Mouse (Mus musculus): ENCODE data around the gene Zfp202. TPM values are rescaled to one million over a fixed set of nuclear protein-coding genes. Genes with fewer than 3 reads are reported as not detected.

Gene Zfp202
- polyA plus RNA-seq, 1 experiment from 2014 or later, result 3.7 TPM

- H3K27me3 ChIP-seq (ENCODE audit: control insufficient read depth, insufficient read depth, low read depth, low read length), result no peaks in the 10 kb centered on the region
- H3K36me3 ChIP-seq (ENCODE audit: control insufficient read depth, insufficient read depth, low read length), result no peaks in the 10 kb centered on the region
- 83% methylated on average over 7 of the region's 7 CpGs for WGBS
- no peak overlapping the region for H3K27ac ChIP-seq (ENCODE audit: low read length)
- H3K9ac ChIP-seq (ENCODE audit: low read length), result no peak overlapping the region
- H3K4me2 ChIP-seq (ENCODE audit: low read depth, low read length), result no peak overlapping the region
- H3K9me3 ChIP-seq (ENCODE audit: control insufficient read depth, low read length), result no peaks in the 10 kb centered on the region; the same call in 1 of the 2 replicates
- no peaks in the 10 kb centered on the region for H3K4me1 ChIP-seq (replicated peaks; ENCODE audit: control insufficient read depth, insufficient read depth, low read length)
- no peak overlapping the region for H3K4me3 ChIP-seq (ENCODE audit: low read length)
- ATAC-seq (ENCODE audit: low read depth), result no peak
Observed at GRCm38 (mm10) chr9:40235220-40235619, 43.1 kb downstream of the Zfp202 start.

GRCm38 (mm10) chr9:40239749-40240148, 47.6 kb downstream of the Zfp202 start:
- no peak overlapping the region for H3K27ac ChIP-seq (ENCODE audit: low read length)
- H3K9ac ChIP-seq (ENCODE audit: low read length), result no peak overlapping the region
- WGBS, result 34% methylated on average over 4 of the region's 4 CpGs
- no peak overlapping the region for H3K4me2 ChIP-seq (ENCODE audit: low read depth, low read length)
- no peaks in the 10 kb centered on the region; the same call in 1 of the 2 replicates for H3K9me3 ChIP-seq (ENCODE audit: control insufficient read depth, low read length)
- ATAC-seq (ENCODE audit: low read depth), result no peak
- H3K4me1 ChIP-seq (replicated peaks; ENCODE audit: control insufficient read depth, insufficient read depth, low read length), result peaks cover 13% of the 10 kb centered on the region
- H3K4me3 ChIP-seq (ENCODE audit: low read length), result no peak overlapping the region
- H3K36me3 ChIP-seq (ENCODE audit: control insufficient read depth, insufficient read depth, low read length), result no peaks in the 10 kb centered on the region
- H3K27me3 ChIP-seq (ENCODE audit: control insufficient read depth, insufficient read depth, low read depth, low read length), result no peaks in the 10 kb centered on the region; the same call in 1 of the 2 replicates

DNA sequence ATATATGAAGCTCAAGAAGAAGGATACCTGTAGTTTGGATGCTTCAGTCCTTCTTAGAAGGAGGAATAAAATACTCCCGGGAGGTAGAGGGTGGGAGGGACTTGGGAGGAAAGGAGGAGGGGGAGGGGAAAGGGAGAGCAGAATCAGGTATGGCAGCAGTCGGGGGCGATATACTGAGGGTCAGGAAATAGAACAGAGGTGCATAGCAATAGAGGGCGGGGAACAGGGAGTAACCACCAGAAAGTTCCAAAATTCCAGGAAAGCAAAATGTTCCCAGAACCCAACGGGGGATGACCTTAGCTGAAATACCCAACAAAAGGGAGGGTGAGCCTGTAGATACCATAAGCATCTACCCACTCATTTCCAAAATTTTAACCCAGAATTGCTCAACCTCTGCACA, 48.2 kb downstream of the Zfp202 start:
- no peaks in the 10 kb centered on the region for H3K36me3 ChIP-seq (ENCODE audit: control insufficient read depth, insufficient read depth, low read length)
- no peak for ATAC-seq (ENCODE audit: low read depth)
- 32% methylated on average over 5 of the region's 5 CpGs for WGBS
- peaks cover 13% of the 10 kb centered on the region for H3K4me1 ChIP-seq (replicated peaks; ENCODE audit: control insufficient read depth, insufficient read depth, low read length)
- H3K27me3 ChIP-seq (ENCODE audit: control insufficient read depth, insufficient read depth, low read depth, low read length), result no peaks in the 10 kb centered on the region; the same call in 1 of the 2 replicates
- H3K9me3 ChIP-seq (ENCODE audit: control insufficient read depth, low read length), result no peaks in the 10 kb centered on the region; the same call in 1 of the 2 replicates
- H3K4me2 ChIP-seq (ENCODE audit: low read depth, low read length), result no peak overlapping the region
- H3K9ac ChIP-seq (ENCODE audit: low read length), result no peak overlapping the region
- H3K4me3 ChIP-seq (ENCODE audit: low read length), result no peak overlapping the region
- H3K27ac ChIP-seq (ENCODE audit: low read length), result no peak overlapping the region

DNA sequence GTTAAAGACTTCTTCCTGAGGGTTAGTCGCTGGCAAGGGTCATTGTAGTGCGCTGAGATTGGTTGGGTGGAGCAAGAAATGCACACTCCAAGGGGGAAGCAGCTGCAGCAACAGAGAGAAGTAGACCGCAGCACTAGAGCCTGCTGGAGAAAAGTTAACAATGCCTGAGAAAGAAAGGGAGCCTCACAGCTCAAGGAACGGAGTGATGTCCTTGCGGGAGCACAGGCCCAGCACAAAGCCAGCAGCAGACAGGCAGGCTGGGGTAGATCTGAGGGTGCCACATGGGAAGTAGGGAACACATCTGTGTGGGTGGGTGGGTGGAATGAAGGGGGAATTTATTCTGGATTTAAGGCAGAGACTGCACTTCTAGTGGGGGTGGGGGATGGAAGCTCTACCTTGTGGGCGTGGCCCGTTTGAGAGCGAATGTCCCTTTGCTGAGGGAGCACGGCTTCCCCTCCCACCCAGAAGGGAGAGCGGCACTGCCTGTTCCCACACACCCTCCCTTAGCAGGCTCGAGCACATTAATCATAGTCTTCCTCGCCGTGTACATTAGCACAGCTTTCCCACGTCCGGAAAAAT, 49.2 kb downstream of the Zfp202 start:
- Histone ChIP-seq H3K36me3 (ENCODE audit: control insufficient read depth, insufficient read depth, low read length) (no peaks in the 10 kb centered on the region), H3K4me1 (replicated peaks; ENCODE audit: control insufficient read depth, insufficient read depth, low read length) (peaks cover 13% of the 10 kb centered on the region), H3K27ac (ENCODE audit: low read length) (no peak overlapping the region), H3K4me2 (ENCODE audit: low read depth, low read length) (peak overlapping the region; percentile 75), H3K27me3 (ENCODE audit: control insufficient read depth, insufficient read depth, low read depth, low read length) (no peaks in the 10 kb centered on the region; the same call in 1 of the 2 replicates), H3K9me3 (ENCODE audit: control insufficient read depth, low read length) (no peaks in the 10 kb centered on the region; the same call in 1 of the 2 replicates), H3K4me3 (ENCODE audit: low read length) (peak overlapping the region; percentile 50), H3K9ac (ENCODE audit: low read length) (peak overlapping the region; percentile 61)
- WGBS, result 1% methylated on average over 15 of the region's 15 CpGs
- ATAC-seq (ENCODE audit: low read depth), result peak; percentile 85

DNA sequence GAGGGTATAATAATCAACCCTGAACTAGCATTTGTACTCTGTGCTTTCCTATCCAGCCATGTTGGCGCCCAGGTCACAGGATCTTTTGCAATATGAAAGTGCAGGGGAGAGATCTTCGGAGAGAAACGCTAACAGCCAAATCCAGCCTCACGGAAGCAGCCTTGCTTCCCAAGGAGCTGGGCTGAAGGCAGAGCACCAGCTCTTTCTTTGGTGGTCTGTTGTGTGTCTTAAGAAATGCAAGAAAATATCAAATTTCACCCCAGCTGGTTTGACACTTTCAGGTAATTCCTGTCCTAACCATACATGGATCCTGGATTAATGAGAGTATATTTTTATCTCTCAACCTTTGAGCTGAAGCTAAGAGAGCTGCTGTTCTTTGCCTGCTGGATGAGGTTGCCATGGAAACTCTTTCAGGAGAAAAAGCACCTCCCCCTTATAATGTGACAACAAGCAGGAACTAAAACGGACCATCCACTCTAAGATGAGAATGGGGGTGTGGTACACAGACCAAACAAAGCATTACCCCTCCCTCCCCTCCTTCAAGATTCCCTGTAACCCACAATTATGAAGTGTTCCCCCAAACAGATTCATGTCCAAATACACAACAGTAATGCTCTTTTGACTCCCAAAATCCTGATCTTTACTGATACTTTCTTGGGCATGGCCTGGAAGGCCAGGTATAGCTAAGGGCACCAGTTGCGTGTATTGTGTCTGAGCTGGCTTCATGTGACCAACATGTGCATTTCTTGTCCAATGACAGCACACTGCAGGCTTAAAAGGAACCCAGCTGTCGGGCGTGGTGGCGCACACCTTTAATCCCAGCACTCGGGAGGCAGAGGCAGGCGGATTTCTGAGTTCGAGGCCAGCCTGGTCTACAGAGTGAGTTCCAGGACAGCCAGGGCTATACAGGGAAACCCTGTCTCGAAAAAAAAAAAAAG, 50.1 kb downstream of the Zfp202 start:
- Histone ChIP-seq H3K9me3 (ENCODE audit: control insufficient read depth, low read length) (no peaks in the 10 kb centered on the region; the same call in 1 of the 2 replicates), H3K4me2 (ENCODE audit: low read depth, low read length) (peak overlapping the region; percentile 75), H3K27ac (ENCODE audit: low read length) (peak overlapping the region; percentile 22; the same call in 1 of the 2 replicates), H3K27me3 (ENCODE audit: control insufficient read depth, insufficient read depth, low read depth, low read length) (no peaks in the 10 kb centered on the region; the same call in 1 of the 2 replicates), H3K9ac (ENCODE audit: low read length) (peak overlapping the region; percentile 61), H3K4me1 (replicated peaks; ENCODE audit: control insufficient read depth, insufficient read depth, low read length) (peaks cover 13% of the 10 kb centered on the region), H3K4me3 (ENCODE audit: low read length) (peak overlapping the region; percentile 50), H3K36me3 (ENCODE audit: control insufficient read depth, insufficient read depth, low read length) (no peaks in the 10 kb centered on the region)
- 55% methylated on average over 13 of the region's 13 CpGs for WGBS
- ATAC-seq (ENCODE audit: low read depth), result no peak

- no peaks in the 10 kb centered on the region for H3K36me3 ChIP-seq (ENCODE audit: control insufficient read depth, insufficient read depth, low read length)
- WGBS, result 38% methylated on average over 9 of the region's 9 CpGs
- no peaks in the 10 kb centered on the region for H3K9me3 ChIP-seq (ENCODE audit: control insufficient read depth, low read length)
- H3K4me1 ChIP-seq (replicated peaks; ENCODE audit: control insufficient read depth, insufficient read depth, low read length), result peaks cover 13% of the 10 kb centered on the region
- no peak overlapping the region for H3K27ac ChIP-seq (ENCODE audit: low read length)
- no peak for ATAC-seq (ENCODE audit: low read depth)
- H3K27me3 ChIP-seq (ENCODE audit: control insufficient read depth, insufficient read depth, low read depth, low read length), result no peaks in the 10 kb centered on the region; the same call in 1 of the 2 replicates
- no peak overlapping the region for H3K4me3 ChIP-seq (ENCODE audit: low read length)
- H3K4me2 ChIP-seq (ENCODE audit: low read depth, low read length), result no peak overlapping the region
- H3K9ac ChIP-seq (ENCODE audit: low read length), result no peak overlapping the region
Observed at GRCm38 (mm10) chr9:40245466-40245865, 53.4 kb downstream of the Zfp202 start.

DNA sequence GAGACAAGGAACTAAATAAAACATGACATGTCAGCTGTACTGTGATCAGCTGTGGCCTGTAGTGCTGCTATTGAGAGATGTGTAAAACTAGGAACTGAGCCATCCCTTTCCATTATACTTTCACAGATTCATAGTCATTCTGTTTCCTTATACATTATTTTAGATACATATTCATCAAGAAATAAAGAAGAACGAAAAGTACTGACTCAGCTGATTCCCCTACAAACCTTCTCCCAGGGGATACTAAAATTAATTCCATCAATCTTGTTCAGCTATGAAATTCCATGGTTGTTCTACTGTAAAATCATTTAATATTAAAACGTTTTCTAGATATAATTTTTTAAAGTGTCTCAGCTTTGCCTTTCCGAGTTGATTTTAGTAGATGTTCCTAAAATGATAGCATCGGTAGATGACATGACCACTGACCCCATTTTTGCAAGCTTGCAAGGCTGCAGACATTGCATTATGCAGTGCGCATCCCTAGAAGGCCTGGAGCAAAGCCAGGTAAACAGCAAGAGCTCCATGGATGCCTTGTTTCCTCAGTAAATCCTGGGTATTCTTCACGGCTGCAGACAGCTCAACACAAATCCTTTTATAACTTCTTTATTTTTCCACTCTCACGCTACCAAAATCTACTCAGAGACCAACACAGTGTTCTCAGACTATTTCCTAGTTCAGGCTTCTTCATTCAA, 54.0 kb downstream of the Zfp202 start:
- Histone ChIP-seq H3K36me3 (ENCODE audit: control insufficient read depth, insufficient read depth, low read length) (no peaks in the 10 kb centered on the region), H3K4me1 (replicated peaks; ENCODE audit: control insufficient read depth, insufficient read depth, low read length) (peaks cover 11% of the 10 kb centered on the region), H3K9ac (ENCODE audit: low read length) (no peak overlapping the region), H3K4me3 (ENCODE audit: low read length) (no peak overlapping the region), H3K9me3 (ENCODE audit: control insufficient read depth, low read length) (no peaks in the 10 kb centered on the region), H3K4me2 (ENCODE audit: low read depth, low read length) (no peak overlapping the region), H3K27me3 (ENCODE audit: control insufficient read depth, insufficient read depth, low read depth, low read length) (no peaks in the 10 kb centered on the region; the same call in 1 of the 2 replicates), H3K27ac (ENCODE audit: low read length) (no peak overlapping the region)
- 76% methylated on average over 7 of the region's 7 CpGs for WGBS
- ATAC-seq (ENCODE audit: low read depth), result no peak

DNA sequence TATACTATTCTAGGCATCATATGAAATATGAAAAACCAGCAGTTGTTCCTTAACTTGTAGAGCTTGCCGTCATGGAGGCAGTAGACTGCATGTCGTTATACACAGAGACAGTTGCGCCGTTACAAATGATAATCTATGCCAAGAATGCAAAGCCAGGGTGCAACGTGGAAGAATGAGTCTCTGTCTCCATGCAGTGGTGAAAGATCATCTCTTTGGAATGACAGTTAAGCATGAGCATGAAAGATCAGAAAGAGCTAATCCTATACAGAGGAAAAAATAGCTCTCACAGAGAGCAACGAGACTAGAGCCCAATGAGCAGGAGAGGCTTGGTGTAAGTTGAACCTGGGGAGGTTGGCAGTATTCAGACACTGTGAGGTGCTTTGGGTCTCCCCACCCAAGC, 54.6 kb downstream of the Zfp202 start:
- peaks cover 6% of the 10 kb centered on the region; the same call in 1 of the 2 replicates for H3K4me1 ChIP-seq (replicated peaks; ENCODE audit: control insufficient read depth, insufficient read depth, low read length)
- H3K4me2 ChIP-seq (ENCODE audit: low read depth, low read length), result no peak overlapping the region
- no peaks in the 10 kb centered on the region for H3K27me3 ChIP-seq (ENCODE audit: control insufficient read depth, insufficient read depth, low read depth, low read length)
- ATAC-seq (ENCODE audit: low read depth), result no peak
- no peaks in the 10 kb centered on the region for H3K9me3 ChIP-seq (ENCODE audit: control insufficient read depth, low read length)
- no peak overlapping the region for H3K9ac ChIP-seq (ENCODE audit: low read length)
- no peak overlapping the region for H3K27ac ChIP-seq (ENCODE audit: low read length)
- WGBS, result 76% methylated on average over 6 of the region's 6 CpGs
- H3K4me3 ChIP-seq (ENCODE audit: low read length), result no peak overlapping the region
- H3K36me3 ChIP-seq (ENCODE audit: control insufficient read depth, insufficient read depth, low read length), result no peaks in the 10 kb centered on the region

DNA sequence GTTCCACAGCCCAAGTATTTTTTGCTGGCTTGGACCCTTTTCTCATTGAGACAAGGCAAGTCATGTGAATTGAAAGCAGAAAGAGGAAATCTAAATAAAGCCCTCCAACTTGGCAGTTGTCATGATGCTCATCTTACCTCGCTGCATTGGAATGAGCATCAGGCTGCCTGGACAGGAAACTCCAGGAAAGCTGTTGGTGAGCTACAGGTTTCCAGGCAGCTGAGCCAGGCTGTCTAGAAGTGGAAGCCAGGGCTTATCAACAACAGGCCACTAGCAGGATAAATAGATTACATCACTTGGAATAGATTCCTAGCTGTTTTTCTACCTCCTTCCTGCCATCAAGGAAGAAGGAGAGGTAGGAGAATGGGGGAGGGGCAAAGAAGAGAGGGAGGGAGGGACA, 57.0 kb downstream of the Zfp202 start:
- Histone ChIP-seq H3K4me1 (replicated peaks; ENCODE audit: control insufficient read depth, insufficient read depth, low read length) (no peaks in the 10 kb centered on the region), H3K4me3 (ENCODE audit: low read length) (no peak overlapping the region), H3K9ac (ENCODE audit: low read length) (no peak overlapping the region), H3K9me3 (ENCODE audit: control insufficient read depth, low read length) (no peaks in the 10 kb centered on the region), H3K27me3 (ENCODE audit: control insufficient read depth, insufficient read depth, low read depth, low read length) (no peaks in the 10 kb centered on the region), H3K36me3 (ENCODE audit: control insufficient read depth, insufficient read depth, low read length) (no peaks in the 10 kb centered on the region), H3K27ac (ENCODE audit: low read length) (peak overlapping the region; percentile 54), H3K4me2 (ENCODE audit: low read depth, low read length) (no peak overlapping the region)
- WGBS, result 47% methylated on average over 1 of the region's 1 CpGs
- ATAC-seq (ENCODE audit: low read depth), result peak; percentile 51; the same call in 1 of the 2 replicates
